Comparison of ENCODE assay signal across 9 mouse cellular contexts in genomic region chr2:27411688-27412174, GRCm38 (mm10). TPM values are rescaled to one million over a fixed set of nuclear protein-coding genes. Genes with fewer than 3 reads are reported as not detected.
DNase-seq lines count a peak whose midpoint lies in the region; ATAC-seq lines count a peak whose summit lies in the region.
"Had no signal": no experiment of that assay in that cellular context is flagged by ENCODE, and none has a peak within 500 bp of the region (broad histone marks: within the 10 kb centered on the region; RNA-seq: fewer than 3 reads in every experiment).

No protein-coding gene starts in this region.

- H3K9me3 ChIP-seq in heart, embryonic 16.5 days (replicated peaks; ENCODE audit: control insufficient read depth, low read length) = no peaks in the 10 kb centered on the region
- H3K9me3 ChIP-seq in limb, embryonic 12.5 days = no peaks in the 10 kb centered on the region
- H3K9me3 ChIP-seq in midbrain, embryonic 11.5 days (ENCODE audit: control insufficient read depth, low read length) = no peaks in the 10 kb centered on the region

- H3K27ac ChIP-seq in heart, embryonic 16.5 days (ENCODE audit: low read length) = peak overlapping the region; percentile 6; the same call in 1 of the 2 replicates
- peak overlapping the region; percentile 75 for H3K27ac ChIP-seq in limb, embryonic 12.5 days
- peak overlapping the region; percentile 68 for H3K27ac ChIP-seq in midbrain, embryonic 11.5 days (ENCODE audit: low read depth, low read length)

- no peak overlapping the region for H3K4me2 ChIP-seq in heart, embryonic 16.5 days (ENCODE audit: low read depth, low read length)
- peak overlapping the region; percentile 26 for H3K4me2 ChIP-seq in limb, embryonic 12.5 days
- H3K4me2 ChIP-seq in midbrain, embryonic 11.5 days = peak overlapping the region; percentile 10; the same call in 1 of the 2 replicates

- WGBS in heart, embryonic 16.5 days = 44% methylated on average over 8 of the region's 8 CpGs
- WGBS in limb, embryonic 12.5 days = 12% methylated on average over 8 of the region's 8 CpGs
- 11% methylated on average over 8 of the region's 8 CpGs for WGBS in midbrain, embryonic 11.5 days

- ATAC-seq in heart, embryonic 16.5 days (replicated peaks; ENCODE audit: extremely low read depth, insufficient read depth, low FRiP score) = peak; percentile 58; the same call in 1 of the 2 replicates
- ATAC-seq in limb, embryonic 12.5 days (ENCODE audit: insufficient number of reproducible peaks, insufficient read depth, low FRiP score, low TSS enrichment, low read depth) = no peak
- peak; percentile 40; the same call in 1 of the 2 replicates for ATAC-seq in midbrain, embryonic 11.5 days (ENCODE audit: low FRiP score)
- ATAC-seq: Patski had no signal

- DNase-seq in kidney, adult 8-10 months = peak; percentile 23 to 44
- no peak for DNase-seq in kidney, adult 18-20 months
- no peak for DNase-seq in midbrain, embryonic 11.5 days (ENCODE audit: low spot score, missing footprints)
- DNase-seq in thymus, postnatal 36 days = peak; percentile 33 to 46
- no peak for DNase-seq in adrenal gland, adult 18-20 months (ENCODE audit: low spot score in 2 of 2)
- DNase-seq in ovary, postnatal 10 days (ENCODE audit: low spot score) = no peak

- H3K4me3 ChIP-seq in heart, embryonic 16.5 days (ENCODE audit: low read length) = no peak overlapping the region
- no peak overlapping the region for H3K4me3 ChIP-seq in limb, embryonic 12.5 days (replicated peaks)
- no peak overlapping the region for H3K4me3 ChIP-seq in midbrain, embryonic 11.5 days (ENCODE audit: low read depth, low read length)

- H3K9ac ChIP-seq in heart, embryonic 16.5 days (ENCODE audit: low read length) = no peak overlapping the region
- no peak overlapping the region for H3K9ac ChIP-seq in limb, embryonic 12.5 days (replicated peaks)
- peak overlapping the region; percentile 22 for H3K9ac ChIP-seq in midbrain, embryonic 11.5 days (ENCODE audit: low read length)

- peaks cover 39% of the 10 kb centered on the region for H3K4me1 ChIP-seq in heart, embryonic 16.5 days (ENCODE audit: control insufficient read depth, insufficient read depth, low read length)
- peaks cover 67% of the 10 kb centered on the region for H3K4me1 ChIP-seq in limb, embryonic 12.5 days (replicated peaks)
- H3K4me1 ChIP-seq in midbrain, embryonic 11.5 days (ENCODE audit: control insufficient read depth, insufficient read depth, low read length) = peaks cover 63% of the 10 kb centered on the region

- H3K27me3 ChIP-seq in heart, embryonic 16.5 days (ENCODE audit: control insufficient read depth, insufficient read depth, low read length) = no peaks in the 10 kb centered on the region
- no peaks in the 10 kb centered on the region for H3K27me3 ChIP-seq in limb, embryonic 12.5 days
- H3K27me3 ChIP-seq in midbrain, embryonic 11.5 days (ENCODE audit: control insufficient read depth, insufficient read depth, low read length) = no peaks in the 10 kb centered on the region
- H3K27me3 ChIP-seq: Patski had no signal

- no peaks in the 10 kb centered on the region for H3K36me3 ChIP-seq in heart, embryonic 16.5 days (ENCODE audit: control insufficient read depth, insufficient read depth)
- no peaks in the 10 kb centered on the region for H3K36me3 ChIP-seq in limb, embryonic 12.5 days
- no peaks in the 10 kb centered on the region for H3K36me3 ChIP-seq in midbrain, embryonic 11.5 days (ENCODE audit: control insufficient read depth, insufficient read depth, low read length)

RNA-seq across cellular contexts. Expression of gene Vav2, which starts 15.1 kb away (rescaled TPM):
- polyA plus RNA-seq in heart, embryonic 16.5 days (2015; fragmentation: Nextera tagmentation; extraction: Ambion mirVana) = 2.6 and 3.8 TPM in 2 replicates
- 8.0 and 8.5 TPM in 2 replicates for polyA plus RNA-seq in limb, embryonic 12.5 days (2016; fragmentation: Nextera tagmentation; extraction: Ambion mirVana)
- polyA plus RNA-seq in midbrain, embryonic 11.5 days (2014; fragmentation: Nextera tagmentation; extraction: Ambion mirVana) = 13.7 and 15.0 TPM in 2 replicates
- 10 to 100 TPM; 24.5 to 25.2 TPM for total RNA-seq in adrenal gland, adult 18-20 months (2021)

RNA-seq across cellular contexts. Expression of gene Brd3os, which starts 30.4 kb away (rescaled TPM):
- polyA plus RNA-seq in heart, embryonic 16.5 days (2015; fragmentation: Nextera tagmentation; extraction: Ambion mirVana) = 3.6 and 3.8 TPM in 2 replicates
- 10.7 and 11.5 TPM in 2 replicates for polyA plus RNA-seq in limb, embryonic 12.5 days (2016; fragmentation: Nextera tagmentation; extraction: Ambion mirVana)
- polyA plus RNA-seq in midbrain, embryonic 11.5 days (2014; fragmentation: Nextera tagmentation; extraction: Ambion mirVana) = 15.1 and 16.3 TPM in 2 replicates
- total RNA-seq in adrenal gland, adult 18-20 months (2021) = 1 to 10 TPM; 6.5 to 8.2 TPM

Comparison
In these comparisons a context has a peak if more than half of its experiments do, and no peak if none do; other contexts are left out.
1. DNase-seq: peak in kidney, adult 8-10 months (2 of 2) and thymus, postnatal 36 days (2 of 2); none in kidney, adult 18-20 months (single experiment), midbrain, embryonic 11.5 days (single experiment), adrenal gland, adult 18-20 months (0 of 2) and ovary, postnatal 10 days (single experiment).
2. H3K27ac ChIP-seq: peak in every context shown above with its lines; median percentile 75 in limb, embryonic 12.5 days; 68 in midbrain, embryonic 11.5 days; 6 in heart, embryonic 16.5 days.